Mouse (Mus musculus): Measurements from ENCODE around the gene Rnase2a. TPM values are rescaled to one million over a fixed set of nuclear protein-coding genes. Genes with fewer than 3 reads are reported as not detected.

Rnase2a gene
- polyA plus RNA-seq (2015; fragmentation: Nextera tagmentation; extraction: Ambion mirVana) = not detected in 2 replicates

GRCm38 (mm10) chr14:51256041-51256440, at the start of gene Rnase2a:
Rnase2a (minus strand) TSS chr14:51256112.

Other genes with a start within 250 kb of the Rnase2a start
- gene Rnase10, start 248.4 kb downstream of the Rnase2a start, polyA plus RNA-seq (2015; fragmentation: Nextera tagmentation; extraction: Ambion mirVana) = 0.21 TPM in 1 of 2 replicates, not detected in the other
- gene Rnase9, start 214.2 kb downstream of the Rnase2a start, polyA plus RNA-seq (2015; fragmentation: Nextera tagmentation; extraction: Ambion mirVana) = not detected in 2 replicates
- gene Rnase11, start 205.9 kb downstream of the Rnase2a start, polyA plus RNA-seq (2015; fragmentation: Nextera tagmentation; extraction: Ambion mirVana) = not detected in 2 replicates
- 0.19 and 0.34 TPM in 2 replicates for gene Rnase12, start 198.5 kb downstream of the Rnase2a start, polyA plus RNA-seq (2015; fragmentation: Nextera tagmentation; extraction: Ambion mirVana)
- gene Olfr750, start 181.7 kb downstream of the Rnase2a start, polyA plus RNA-seq (2015; fragmentation: Nextera tagmentation; extraction: Ambion mirVana) = not detected in 2 replicates
- gene Rnase4, start 165.0 kb downstream of the Rnase2a start, polyA plus RNA-seq (2015; fragmentation: Nextera tagmentation; extraction: Ambion mirVana) = 97.5 and 101 TPM in 2 replicates
- 12.3 and 13.3 TPM in 2 replicates for gene Ang, start 165.0 kb downstream of the Rnase2a start, polyA plus RNA-seq (2015; fragmentation: Nextera tagmentation; extraction: Ambion mirVana)
- gene Eddm3b, start 141.7 kb downstream of the Rnase2a start, polyA plus RNA-seq (2015; fragmentation: Nextera tagmentation; extraction: Ambion mirVana) = not detected in 2 replicates
- gene Rnase6, start 132.2 kb downstream of the Rnase2a start, polyA plus RNA-seq (2015; fragmentation: Nextera tagmentation; extraction: Ambion mirVana) = 0.46 and 1.8 TPM in 2 replicates
- gene Rnase1, start 109.3 kb downstream of the Rnase2a start, polyA plus RNA-seq (2015; fragmentation: Nextera tagmentation; extraction: Ambion mirVana) = not detected in 2 replicates
- not detected in 2 replicates for gene Rnase2b, start 93.9 kb downstream of the Rnase2a start, polyA plus RNA-seq (2015; fragmentation: Nextera tagmentation; extraction: Ambion mirVana)
- gene Ang2, start 57.0 kb downstream of the Rnase2a start, polyA plus RNA-seq (2015; fragmentation: Nextera tagmentation; extraction: Ambion mirVana) = not detected in 2 replicates
- not detected in 2 replicates for gene Ear14, start 52.7 kb downstream of the Rnase2a start, polyA plus RNA-seq (2015; fragmentation: Nextera tagmentation; extraction: Ambion mirVana)
- not detected in 2 replicates for gene Gm7247, start 105.6 kb upstream of the Rnase2a start, polyA plus RNA-seq (2015; fragmentation: Nextera tagmentation; extraction: Ambion mirVana)
- not detected in 2 replicates for gene Vmn2r88, start 154.7 kb upstream of the Rnase2a start, polyA plus RNA-seq (2015; fragmentation: Nextera tagmentation; extraction: Ambion mirVana)
- gene Vmn2r89, start 195.7 kb upstream of the Rnase2a start, polyA plus RNA-seq (2015; fragmentation: Nextera tagmentation; extraction: Ambion mirVana) = not detected in 2 replicates